Mouse (Mus musculus): ENCODE measurements around the gene Rplp0.

GRCm38 (mm10) chr5:115560336-115560905 is 1.2 kb downstream of the Rplp0 start:
- TF ChIP-seq CTCF (IDR thresholded peaks at IDR 0.05; ENCODE audit: borderline replicate concordance, insufficient read depth, low read length) (no peak), POLR2A (IDR thresholded peaks at IDR 0.05; ENCODE audit: low read depth, low read length) (no peak; the same call in 1 of the 2 replicates)
